Mouse (Mus musculus): Measurements from ENCODE around the gene Mcoln1.

GRCm38 (mm10) chr8:3515771-3516417 is 15.6 kb downstream of the Mcoln1 start:
- no peak for TF ChIP-seq POLR2A (IDR thresholded peaks at IDR 0.05; ENCODE audit: low read depth, low read length)
- no peak for TF ChIP-seq CTCF (conservative IDR thresholded peaks at IDR 0.05; ENCODE audit: insufficient read depth, insufficient read length, low read depth, low read length)
